Mouse (Mus musculus) forebrain, embryonic 14.5 days (tissue): ENCODE data around the gene Mrpl39. TPM values are rescaled to one million over a fixed set of nuclear protein-coding genes. Genes with fewer than 3 reads are reported as not detected.

Experiments used
- ATAC-seq: fragments of 200-750 bp; cut with Nextera tagmentation; 2 replicates; pipeline ENCODE4 v1.8.0; 2017; ENCODE audit warnings: mild to moderate bottlenecking, moderate library complexity
- DNase-seq: peaks from one replicate; pipeline ENCODE4 v3.0.0-alpha.2; 2015; ENCODE audit warnings: low spot score
- H3K27ac ChIP-seq: fragments of 300-500 bp; sonication (generic); 2 replicates; pipeline ENCODE4 v1.5.1; 2014; ENCODE audit warnings: low read depth, mild to moderate bottlenecking, control low read depth, low read length, moderate library complexity
- H3K27me3 ChIP-seq: fragments of 300-500 bp; sonication (generic); replicated peaks from 2 replicates; pipeline ENCODE4 v1.6.1; 2014; ENCODE audit warnings: low read length, control low read depth, mixed read lengths; ENCODE audit not compliant: control insufficient read depth, insufficient read depth
- H3K36me3 ChIP-seq: fragments of 300-500 bp; sonication (generic); 2 replicates; pipeline ENCODE4 v1.6.1; 2014; ENCODE audit warnings: low read length, control low read depth; ENCODE audit not compliant: control insufficient read depth, insufficient read depth
- H3K4me1 ChIP-seq: fragments of 300-500 bp; sonication (generic); 2 replicates; pipeline ENCODE4 v1.6.1; 2014; ENCODE audit warnings: antibody characterized with exemption, low read length, control low read depth; ENCODE audit not compliant: control insufficient read depth, insufficient read depth
- H3K4me2 ChIP-seq: fragments of 300-500 bp; sonication (generic); 2 replicates; pipeline ENCODE4 v1.6.1; 2014; ENCODE audit warnings: mild to moderate bottlenecking, control low read depth, low read length
- H3K4me3 ChIP-seq: fragments of 300-500 bp; sonication (generic); 2 replicates; pipeline ENCODE4 v1.5.1; 2014; ENCODE audit warnings: low read depth, low read length, control low read depth
- H3K9ac ChIP-seq: fragments of 300-500 bp; sonication (generic); 2 replicates; pipeline ENCODE4 v1.6.1; 2014; ENCODE audit warnings: mild to moderate bottlenecking, low read length, control low read depth, moderate library complexity
- H3K9me3 ChIP-seq: fragments of 300-500 bp; sonication (generic); replicated peaks from 2 replicates; pipeline ENCODE4 v1.6.1; 2016; ENCODE audit warnings: low read length, control low read depth, mixed read lengths; ENCODE audit not compliant: control insufficient read depth
- WGBS: fragments of 180-500 bp; shearing (Covaris S2); extraction: QIAGEN DNeasy Blood & Tissue Kit; methylation state at CpG from one replicate; pipeline ENCODE4 v1.1.7; 2014; 5-methylcytosine and 5-hydroxymethylcytosine counted together
- polyA plus RNA-seq: library from polyadenylated mRNA; unstranded; fragments of >200 nt; fragmentation: Nextera tagmentation; extraction: Ambion mirVana; gene quantifications from 2 replicates; pipeline ENCODE4 v1.2.1, GENCODE M21; 2014

The Mrpl39 gene
- polyA plus RNA-seq, 1 experiment from 2014 or later, result 43.7 TPM

DNA sequence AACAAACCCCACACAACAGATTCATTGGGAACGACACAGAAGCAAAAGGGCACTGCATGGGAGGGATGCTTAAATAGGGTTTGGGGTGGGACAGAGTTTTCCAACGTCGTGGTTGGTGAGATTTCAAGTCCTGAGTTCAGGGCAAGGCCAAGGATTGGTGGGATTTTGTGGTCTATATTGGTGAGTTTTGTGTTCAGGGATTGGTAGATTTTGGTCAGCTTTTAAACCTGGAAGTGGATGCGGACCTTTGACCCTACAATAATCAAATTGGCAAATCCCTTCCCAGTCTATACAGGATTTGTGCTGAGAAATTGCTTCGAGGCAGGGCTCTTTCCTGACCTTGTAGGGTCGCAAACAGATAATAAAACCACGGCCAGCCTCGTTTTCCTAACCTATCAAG is 32.4 kb upstream of the Mrpl39 start:
- no peak overlapping the region for H3K9ac ChIP-seq
- no peaks in the 10 kb centered on the region for H3K4me1 ChIP-seq
- H3K4me3 ChIP-seq, result no peak overlapping the region
- H3K4me2 ChIP-seq, result no peak overlapping the region
- H3K27ac ChIP-seq, result no peak overlapping the region
- WGBS, result 88% methylated on average over 8 of the region's 8 CpGs
- DNase-seq (no peak), ATAC-seq (no peak)
- no peaks in the 10 kb centered on the region for H3K36me3 ChIP-seq
- H3K27me3 ChIP-seq, result no peaks in the 10 kb centered on the region
- no peaks in the 10 kb centered on the region for H3K9me3 ChIP-seq

DNA sequence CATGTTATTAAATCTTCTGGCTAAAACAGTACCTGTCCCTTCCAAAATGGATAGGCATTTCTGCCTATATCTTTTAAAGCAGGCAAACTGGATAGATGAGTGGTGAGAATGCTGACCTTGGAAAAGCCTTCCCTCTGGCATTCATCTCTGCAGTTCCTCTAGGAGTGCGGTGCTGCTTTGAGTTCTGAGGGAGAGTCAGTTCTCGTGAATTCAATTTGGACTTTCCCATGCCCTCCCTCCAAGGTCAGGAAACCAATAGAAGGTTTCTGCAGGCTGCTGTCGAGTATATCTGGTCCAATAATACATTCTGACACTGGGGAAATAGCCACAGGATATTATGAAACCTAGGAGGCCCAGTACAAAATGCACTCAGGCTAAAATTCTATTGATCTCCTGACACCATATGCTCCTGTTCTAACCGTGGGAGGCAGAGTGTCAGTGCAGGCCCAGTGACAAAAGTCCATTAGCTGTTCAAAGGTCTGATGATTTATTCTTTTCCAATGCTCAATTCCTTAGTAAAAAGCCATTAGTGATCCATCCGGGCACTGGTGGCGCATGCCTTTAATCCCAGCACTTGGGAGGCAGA is 10.3 kb upstream of the Mrpl39 start:
- no peak overlapping the region for H3K9ac ChIP-seq
- H3K4me1 ChIP-seq, result no peaks in the 10 kb centered on the region; the same call in 1 of the 2 replicates
- DNase-seq (no peak), ATAC-seq (no peak)
- no peak overlapping the region for H3K4me2 ChIP-seq
- no peaks in the 10 kb centered on the region for H3K27me3 ChIP-seq
- no peak overlapping the region for H3K4me3 ChIP-seq
- H3K36me3 ChIP-seq, result no peaks in the 10 kb centered on the region
- 83% methylated on average over 6 of the region's 6 CpGs for WGBS
- no peaks in the 10 kb centered on the region for H3K9me3 ChIP-seq
- H3K27ac ChIP-seq, result no peak overlapping the region

DNA sequence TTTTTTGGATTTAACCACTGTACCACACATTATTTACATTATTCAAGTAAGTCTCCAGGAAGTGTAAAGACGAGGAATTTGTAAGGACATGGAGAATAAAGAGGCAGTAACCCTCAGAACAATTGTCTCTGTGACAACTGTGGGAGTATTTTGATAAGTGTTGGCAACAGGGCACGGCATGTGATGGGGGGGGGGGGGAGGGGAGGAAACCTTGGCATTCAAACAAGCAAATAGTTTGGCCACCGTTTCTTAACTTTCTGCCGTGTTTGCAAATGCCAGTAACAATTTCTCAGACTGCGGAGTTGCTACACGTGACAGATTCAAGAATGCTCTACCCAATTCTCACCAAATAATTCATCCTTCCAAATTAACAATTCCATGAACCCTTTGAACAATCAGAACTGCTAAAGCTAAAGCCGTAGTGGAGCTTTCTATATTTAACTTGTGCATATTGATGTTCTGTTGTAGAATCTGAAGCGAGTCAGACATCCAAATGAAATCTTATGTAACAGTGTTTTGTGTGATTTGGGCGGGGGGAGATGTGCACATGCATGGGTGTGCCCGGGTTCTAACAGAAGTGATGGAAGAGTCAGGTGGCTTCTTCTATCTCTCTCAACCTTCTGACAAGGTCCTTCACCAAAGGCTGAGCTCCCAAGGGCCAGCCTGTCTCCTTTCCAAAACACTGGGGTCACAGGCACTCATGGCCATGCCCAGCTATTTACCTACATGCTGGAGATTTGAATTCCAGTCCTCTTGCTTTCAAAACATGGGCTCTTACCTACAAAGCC is 9.4 kb upstream of the Mrpl39 start:
- Histone ChIP-seq H3K27me3 (no peaks in the 10 kb centered on the region), H3K4me2 (no peak overlapping the region), H3K9me3 (no peaks in the 10 kb centered on the region), H3K27ac (no peak overlapping the region), H3K4me1 (no peaks in the 10 kb centered on the region; the same call in 1 of the 2 replicates), H3K4me3 (no peak overlapping the region), H3K9ac (no peak overlapping the region), H3K36me3 (no peaks in the 10 kb centered on the region)
- ATAC-seq, result peak; percentile 66; the same call in 1 of the 2 replicates
- DNase-seq, result peak; percentile 31
- 49% methylated on average over 10 of the region's 10 CpGs for WGBS

DNA sequence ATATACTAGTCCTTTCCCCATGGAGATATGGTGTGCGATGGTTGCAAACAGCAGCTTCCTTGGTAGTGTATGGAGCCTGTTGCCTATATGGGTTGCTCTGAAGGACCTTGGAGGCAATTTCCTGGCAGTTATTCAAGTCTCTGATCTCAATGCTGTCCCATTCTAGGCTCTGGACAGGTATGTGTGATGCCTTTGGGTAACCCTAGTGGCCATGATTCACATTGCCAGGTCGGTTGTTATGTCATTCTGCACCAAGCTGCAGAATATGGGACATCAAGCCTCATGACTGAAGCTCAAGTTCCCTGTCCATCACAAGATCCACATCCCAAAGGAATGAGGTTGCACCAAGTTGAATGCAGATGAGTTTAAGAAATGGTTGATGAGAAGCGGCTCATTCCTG is 1.8 kb upstream of the Mrpl39 start:
- no peak overlapping the region for H3K4me3 ChIP-seq
- DNase-seq (no peak), ATAC-seq (no peak)
- no peaks in the 10 kb centered on the region for H3K9me3 ChIP-seq
- no peaks in the 10 kb centered on the region for H3K27me3 ChIP-seq
- H3K4me2 ChIP-seq, result no peak overlapping the region
- 75% methylated on average over 3 of the region's 3 CpGs for WGBS
- H3K9ac ChIP-seq, result no peak overlapping the region
- H3K4me1 ChIP-seq, result peaks cover 5% of the 10 kb centered on the region
- no peaks in the 10 kb centered on the region for H3K36me3 ChIP-seq
- no peak overlapping the region for H3K27ac ChIP-seq

DNA sequence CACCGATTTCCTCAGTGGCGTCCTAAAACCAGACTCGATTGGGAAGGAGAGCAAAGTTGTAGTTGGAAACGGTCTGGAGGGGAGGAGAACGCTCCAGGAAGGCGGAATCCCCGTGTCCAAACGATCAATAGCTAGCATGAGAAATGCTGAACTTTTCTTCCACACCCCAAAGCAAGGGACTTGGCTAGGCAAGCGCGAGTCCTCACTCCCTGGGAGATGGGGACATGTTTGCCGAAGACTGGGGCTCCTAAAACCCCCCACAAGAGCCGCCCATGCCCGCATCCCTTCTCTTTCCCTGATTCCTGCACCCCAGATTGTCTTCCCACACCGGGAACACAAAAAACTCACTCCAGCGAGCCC is 756 bp downstream of the Mrpl39 start:
- peak overlapping the region; percentile 58 for H3K4me2 ChIP-seq
- H3K27me3 ChIP-seq, result no peaks in the 10 kb centered on the region
- no peak overlapping the region for H3K27ac ChIP-seq
- H3K36me3 ChIP-seq, result peaks cover 23% of the 10 kb centered on the region
- H3K4me3 ChIP-seq, result peak overlapping the region; percentile 61
- ATAC-seq, result peak; percentile 65
- H3K9me3 ChIP-seq, result no peaks in the 10 kb centered on the region
- no peak for DNase-seq
- WGBS, result 2% methylated on average over 15 of the region's 15 CpGs
- H3K4me1 ChIP-seq, result peaks cover 5% of the 10 kb centered on the region
- H3K9ac ChIP-seq, result peak overlapping the region; percentile 70

- Histone ChIP-seq H3K9me3 (no peaks in the 10 kb centered on the region), H3K27ac (no peak overlapping the region), H3K4me1 (no peaks in the 10 kb centered on the region), H3K4me2 (no peak overlapping the region), H3K4me3 (no peak overlapping the region), H3K36me3 (peaks cover 66% of the 10 kb centered on the region), H3K27me3 (no peaks in the 10 kb centered on the region), H3K9ac (no peak overlapping the region)
- 92% methylated on average over 2 of the region's 2 CpGs for WGBS
- DNase-seq, result no peak
- no peak for ATAC-seq
Measured at GRCm38 (mm10) chr16:84720670-84721069, 14.9 kb downstream of the Mrpl39 start.

DNA sequence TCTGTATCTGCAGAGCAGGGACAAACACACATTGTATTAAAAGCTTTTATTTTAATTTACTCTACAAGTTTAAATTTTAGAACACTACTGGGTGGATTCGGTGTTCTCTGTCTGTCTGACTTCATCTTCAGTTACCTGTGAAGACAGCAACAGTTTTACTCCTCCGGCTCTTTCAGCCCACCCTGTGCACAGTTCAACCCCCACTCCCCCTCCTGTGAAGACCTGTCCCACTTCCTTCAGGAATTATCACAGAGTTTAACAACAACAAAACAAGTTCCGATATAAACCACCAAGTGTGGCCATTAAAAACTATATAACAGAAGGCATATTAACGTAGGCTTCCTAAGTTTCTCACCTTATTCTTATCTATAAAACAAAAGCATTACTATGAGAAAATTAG is 17.3 kb downstream of the Mrpl39 start:
- no peak overlapping the region for H3K4me3 ChIP-seq
- H3K9ac ChIP-seq, result no peak overlapping the region
- H3K27ac ChIP-seq, result no peak overlapping the region
- H3K4me1 ChIP-seq, result no peaks in the 10 kb centered on the region
- 96% methylated on average over 4 of the region's 4 CpGs for WGBS
- H3K4me2 ChIP-seq, result no peak overlapping the region
- no peak for DNase-seq
- no peak for ATAC-seq
- no peaks in the 10 kb centered on the region for H3K9me3 ChIP-seq
- H3K36me3 ChIP-seq, result peaks cover 44% of the 10 kb centered on the region
- H3K27me3 ChIP-seq, result no peaks in the 10 kb centered on the region

- DNase-seq (no peak), ATAC-seq (no peak)
- H3K4me3 ChIP-seq, result no peak overlapping the region
- H3K27me3 ChIP-seq, result no peaks in the 10 kb centered on the region
- peaks cover 39% of the 10 kb centered on the region for H3K36me3 ChIP-seq
- no peak overlapping the region for H3K4me2 ChIP-seq
- no peaks in the 10 kb centered on the region for H3K9me3 ChIP-seq
- H3K27ac ChIP-seq, result no peak overlapping the region
- 93% methylated on average over 10 of the region's 10 CpGs for WGBS
- no peak overlapping the region for H3K9ac ChIP-seq
- no peaks in the 10 kb centered on the region for H3K4me1 ChIP-seq
Measured at GRCm38 (mm10) chr16:84717618-84718248, 17.8 kb downstream of the Mrpl39 start.
